Mouse (Mus musculus) hindbrain, embryonic 13.5 days (tissue): ENCODE data around the gene Pigz. TPM values are rescaled to one million over a fixed set of nuclear protein-coding genes. Genes with fewer than 3 reads are reported as not detected.

ENCODE experiments used
- ATAC-seq: fragments of 200-750 bp; cut with Nextera tagmentation; 2 replicates; pipeline ENCODE4 v1.8.0; 2017; ENCODE audit warnings: moderate TSS enrichment; ENCODE audit not compliant: low FRiP score
- H3K27ac ChIP-seq: fragments of 300-500 bp; sonication (generic); 2 replicates; pipeline ENCODE4 v1.5.1; 2015; ENCODE audit warnings: inconsistent platforms, mild to moderate bottlenecking, moderate library complexity
- H3K27me3 ChIP-seq: fragments of 300-500 bp; sonication (generic); 2 replicates; pipeline ENCODE4 v1.6.1; 2015; ENCODE audit warnings: mild to moderate bottlenecking, inconsistent platforms
- H3K36me3 ChIP-seq: fragments of 300-500 bp; sonication (generic); 2 replicates; pipeline ENCODE4 v1.6.1; 2015; ENCODE audit warnings: mild to moderate bottlenecking, inconsistent platforms
- H3K4me1 ChIP-seq: fragments of 300-500 bp; sonication (generic); replicated peaks from 2 replicates; pipeline ENCODE4 v1.6.1; 2015; ENCODE audit warnings: inconsistent platforms
- H3K4me2 ChIP-seq: fragments of 300-500 bp; sonication (generic); 2 replicates; pipeline ENCODE4 v1.6.1; 2015; ENCODE audit warnings: inconsistent platforms, mild to moderate bottlenecking, moderate library complexity
- H3K4me3 ChIP-seq: fragments of 300-500 bp; sonication (generic); 2 replicates; pipeline ENCODE4 v1.5.1; 2015; ENCODE audit warnings: mild to moderate bottlenecking, inconsistent platforms
- H3K9ac ChIP-seq: fragments of 300-500 bp; sonication (generic); 2 replicates; pipeline ENCODE4 v1.6.1; 2015; ENCODE audit warnings: mild to moderate bottlenecking, inconsistent platforms
- H3K9me3 ChIP-seq: fragments of 300-500 bp; sonication (generic); 2 replicates; pipeline ENCODE4 v1.6.1; 2016; ENCODE audit warnings: inconsistent platforms
- WGBS: fragments of 180-500 bp; shearing (Covaris S2); methylation state at CpG from one replicate; pipeline ENCODE4 v1.1.7; 2015; 5-methylcytosine and 5-hydroxymethylcytosine counted together
- polyA plus RNA-seq: library from polyadenylated mRNA; unstranded; fragments of >200 nt; fragmentation: Nextera tagmentation; extraction: Ambion mirVana; gene quantifications from 2 replicates; pipeline ENCODE4 v1.2.1, GENCODE M21; 2015

Pigz gene
- polyA plus RNA-seq, 1 experiment from 2014 or later: 2.3 TPM

DNA sequence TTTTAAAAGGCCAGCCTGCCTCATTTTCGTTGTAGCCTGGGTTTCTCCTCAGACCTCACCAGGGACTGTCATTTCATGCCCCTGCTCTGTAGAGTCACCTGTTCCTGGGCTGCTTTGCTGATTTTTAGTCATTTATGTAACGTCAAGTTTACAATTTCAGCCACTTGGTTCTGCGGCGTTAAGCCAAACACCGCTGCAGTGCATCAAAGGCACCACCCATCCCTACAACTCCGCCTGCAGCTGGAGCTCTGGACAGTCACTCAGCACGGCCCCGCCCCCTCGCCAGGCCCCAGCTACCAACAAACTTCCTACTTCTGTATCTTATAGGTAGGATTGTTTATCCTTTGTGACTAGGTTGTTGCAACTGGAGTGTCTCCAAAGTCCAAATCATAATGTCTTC lies 26.8 kb upstream of the Pigz start:
- Histone ChIP-seq H3K4me3 (no peak overlapping the region), H3K36me3 (no peaks in the 10 kb centered on the region), H3K27ac (peak overlapping the region; percentile 44; the same call in 1 of the 2 replicates), H3K27me3 (0 out of 2 replicates have a peak, but pooled peaks cover 4% of the 10 kb centered on the region), H3K9ac (peak overlapping the region; percentile 19; the same call in 1 of the 2 replicates), H3K4me2 (peak overlapping the region; percentile 46), H3K4me1 (peaks cover 17% of the 10 kb centered on the region), H3K9me3 (no peaks in the 10 kb centered on the region)
- WGBS: 15% methylated on average over 9 of the region's 9 CpGs
- ATAC-seq: peak; percentile 58; the same call in 1 of the 2 replicates

DNA sequence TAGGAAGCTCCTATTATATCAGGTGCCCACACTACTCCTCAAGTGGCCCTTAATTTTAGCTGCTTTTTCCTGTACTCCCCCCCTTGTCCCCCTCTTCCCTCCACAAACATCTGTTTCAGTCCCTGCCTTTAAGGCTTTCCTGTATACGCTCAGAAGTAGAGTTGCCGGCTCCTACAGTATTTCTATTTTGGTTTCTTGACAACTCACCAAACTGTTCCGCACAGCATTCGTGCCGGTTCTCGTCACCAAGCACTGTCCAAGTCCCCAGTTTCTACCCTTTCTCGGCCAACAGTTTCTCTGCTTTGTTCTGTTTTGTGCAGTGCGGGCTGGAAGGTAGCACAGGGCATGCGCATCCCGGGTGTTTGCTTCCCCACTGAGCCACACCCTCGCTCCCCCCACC lies 24.7 kb upstream of the Pigz start:
- Histone ChIP-seq H3K4me3 (no peak overlapping the region), H3K4me1 (peaks cover 17% of the 10 kb centered on the region), H3K27me3 (0 out of 2 replicates have a peak, but pooled peaks cover 4% of the 10 kb centered on the region), H3K9ac (no peak overlapping the region), H3K4me2 (no peak overlapping the region), H3K9me3 (no peaks in the 10 kb centered on the region), H3K27ac (no peak overlapping the region), H3K36me3 (no peaks in the 10 kb centered on the region)
- ATAC-seq: no peak
- WGBS: 62% methylated on average over 11 of the region's 11 CpGs

DNA sequence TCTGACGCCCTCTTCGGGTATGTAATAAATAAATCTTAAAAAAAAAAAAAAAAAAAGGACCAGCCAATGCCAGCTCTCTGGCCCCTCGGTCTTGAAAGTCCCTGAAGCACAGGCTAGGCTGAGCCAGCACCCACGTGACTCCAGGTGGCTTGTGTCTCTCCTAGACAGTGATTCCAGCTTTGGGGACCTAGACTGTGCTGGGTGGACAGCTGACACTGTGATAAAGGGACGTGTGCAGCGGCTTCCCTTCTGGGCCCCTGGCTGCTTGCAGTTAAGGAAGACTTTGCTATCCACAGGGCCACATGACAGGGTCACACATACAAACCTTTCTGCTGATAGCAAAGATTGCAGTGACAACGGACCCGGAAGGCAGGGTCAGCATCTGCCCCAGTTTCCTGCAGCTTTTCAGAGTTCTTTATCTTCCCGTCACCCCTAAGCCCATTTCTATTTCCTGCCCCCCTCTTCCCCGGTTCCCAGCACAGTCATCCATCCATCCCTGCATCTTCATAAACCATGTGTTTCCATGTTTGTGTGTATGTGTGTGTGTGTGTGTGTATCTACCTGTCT lies 23.3 kb upstream of the Pigz start:
- 76% methylated on average over 10 of the region's 10 CpGs for WGBS
- Histone ChIP-seq H3K27ac (no peak overlapping the region), H3K9me3 (no peaks in the 10 kb centered on the region), H3K4me1 (peaks cover 17% of the 10 kb centered on the region), H3K36me3 (no peaks in the 10 kb centered on the region), H3K4me3 (no peak overlapping the region), H3K4me2 (no peak overlapping the region), H3K27me3 (0 out of 2 replicates have a peak, but pooled peaks cover 1% of the 10 kb centered on the region), H3K9ac (no peak overlapping the region)
- no peak for ATAC-seq

DNA sequence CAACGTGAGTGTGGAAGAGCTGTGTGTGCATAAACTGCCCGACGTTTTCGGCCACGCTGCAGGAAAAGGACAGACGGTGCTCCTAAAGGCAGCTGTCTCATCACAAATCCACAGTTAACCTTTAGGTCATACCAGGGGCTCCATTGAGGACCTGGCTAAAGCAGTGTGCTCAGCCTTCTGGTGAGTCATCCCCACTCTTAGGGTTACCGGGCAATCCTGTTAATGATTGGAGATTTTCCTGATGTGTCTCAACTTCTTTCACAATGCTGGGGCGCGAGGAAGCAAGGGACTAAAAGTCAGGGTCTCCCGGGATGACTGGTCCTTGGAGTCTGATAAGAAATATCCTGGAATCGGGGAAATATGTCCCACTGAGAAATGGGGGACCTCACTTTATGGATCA lies 15.9 kb upstream of the Pigz start:
- H3K36me3 ChIP-seq: no peaks in the 10 kb centered on the region
- WGBS: 70% methylated on average over 11 of the region's 11 CpGs
- ATAC-seq: no peak
- H3K27ac ChIP-seq: no peak overlapping the region
- H3K9me3 ChIP-seq: no peaks in the 10 kb centered on the region
- peaks cover 4% of the 10 kb centered on the region; the same call in 1 of the 2 replicates for H3K4me1 ChIP-seq
- H3K27me3 ChIP-seq: no peaks in the 10 kb centered on the region
- no peak overlapping the region for H3K4me3 ChIP-seq
- H3K9ac ChIP-seq: peak overlapping the region; percentile 55; the same call in 1 of the 2 replicates
- H3K4me2 ChIP-seq: no peak overlapping the region

DNA sequence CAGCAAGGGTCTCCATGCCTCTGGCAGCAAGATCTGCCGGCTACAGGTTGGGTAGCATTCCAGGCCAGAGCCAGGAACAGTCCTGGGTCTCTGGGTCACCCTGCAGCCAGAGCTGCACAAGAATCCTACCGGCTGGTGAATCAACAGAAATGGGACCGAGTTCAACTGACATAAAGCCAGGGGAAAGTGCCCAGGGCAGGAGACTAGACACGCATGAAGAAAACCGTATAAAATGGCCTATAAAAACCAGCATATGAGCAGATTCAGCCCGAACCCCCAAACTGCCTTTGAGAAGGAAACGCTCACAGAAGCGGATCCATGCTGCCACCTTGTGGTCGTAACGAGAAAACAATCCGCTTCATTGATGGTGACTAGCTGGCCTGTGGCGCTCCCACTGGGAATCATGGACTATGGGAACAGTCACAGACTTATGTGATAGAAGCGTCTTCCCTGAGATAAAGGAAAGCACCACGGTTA lies 15.4 kb upstream of the Pigz start:
- H3K9ac ChIP-seq: peak overlapping the region; percentile 55
- H3K4me1 ChIP-seq: peaks cover 4% of the 10 kb centered on the region; the same call in 1 of the 2 replicates
- H3K27me3 ChIP-seq: no peaks in the 10 kb centered on the region
- no peaks in the 10 kb centered on the region for H3K36me3 ChIP-seq
- ATAC-seq: peak; percentile 36; the same call in 1 of the 2 replicates
- no peak overlapping the region for H3K4me3 ChIP-seq
- H3K9me3 ChIP-seq: no peaks in the 10 kb centered on the region
- 2% methylated on average over 14 of the region's 14 CpGs for WGBS
- H3K4me2 ChIP-seq: peak overlapping the region; percentile 39
- H3K27ac ChIP-seq: no peak overlapping the region

DNA sequence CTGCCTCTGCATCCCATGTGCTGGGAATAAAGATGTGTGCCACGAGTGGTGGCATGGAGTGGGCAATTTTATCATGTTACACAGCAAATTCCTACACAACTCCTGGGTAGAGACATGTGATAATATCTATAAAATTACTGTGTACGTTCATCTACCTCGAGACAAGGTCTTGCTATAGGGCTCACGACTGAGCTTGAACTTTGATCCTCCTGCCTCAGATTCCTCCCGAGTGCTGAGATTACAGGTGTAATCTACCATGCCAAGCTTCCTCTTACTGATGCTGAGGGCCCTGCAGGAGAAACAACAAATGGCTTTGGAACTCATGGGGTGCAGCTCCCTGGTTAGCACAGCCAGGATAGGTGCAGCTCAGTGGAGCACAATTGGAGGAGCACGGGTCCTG lies 9.3 kb upstream of the Pigz start:
- H3K4me3 ChIP-seq: no peak overlapping the region
- no peak overlapping the region for H3K9ac ChIP-seq
- H3K4me1 ChIP-seq: no peaks in the 10 kb centered on the region
- no peaks in the 10 kb centered on the region for H3K36me3 ChIP-seq
- H3K27ac ChIP-seq: no peak overlapping the region
- H3K27me3 ChIP-seq: no peaks in the 10 kb centered on the region
- H3K9me3 ChIP-seq: no peaks in the 10 kb centered on the region
- ATAC-seq: no peak
- 90% methylated on average over 6 of the region's 6 CpGs for WGBS
- no peak overlapping the region for H3K4me2 ChIP-seq

DNA sequence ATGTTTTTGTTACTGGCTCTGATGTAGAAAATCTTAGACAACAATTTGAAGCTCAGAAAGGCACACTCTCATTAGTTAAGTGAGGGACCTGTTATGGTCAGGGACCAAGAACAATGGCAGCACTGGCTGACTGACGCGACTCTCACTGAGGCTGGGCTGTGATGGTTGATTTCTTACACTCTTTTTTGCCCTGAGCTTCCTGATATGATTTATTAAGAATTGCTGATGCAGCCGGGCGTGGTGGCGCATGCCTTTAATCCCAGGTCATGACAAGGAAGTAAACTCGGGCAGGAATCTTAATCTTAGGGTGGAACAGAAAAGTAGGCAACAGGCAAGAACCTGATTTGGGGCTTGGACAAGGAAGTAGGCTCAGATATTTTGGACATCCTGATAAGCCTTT lies 7.6 kb upstream of the Pigz start:
- Histone ChIP-seq H3K4me1 (no peaks in the 10 kb centered on the region), H3K9ac (no peak overlapping the region), H3K27me3 (0 out of 2 replicates have a peak, but pooled peaks cover 2% of the 10 kb centered on the region), H3K36me3 (no peaks in the 10 kb centered on the region), H3K4me2 (no peak overlapping the region), H3K27ac (no peak overlapping the region), H3K9me3 (no peaks in the 10 kb centered on the region), H3K4me3 (no peak overlapping the region)
- WGBS: 84% methylated on average over 6 of the region's 6 CpGs
- no peak for ATAC-seq

DNA sequence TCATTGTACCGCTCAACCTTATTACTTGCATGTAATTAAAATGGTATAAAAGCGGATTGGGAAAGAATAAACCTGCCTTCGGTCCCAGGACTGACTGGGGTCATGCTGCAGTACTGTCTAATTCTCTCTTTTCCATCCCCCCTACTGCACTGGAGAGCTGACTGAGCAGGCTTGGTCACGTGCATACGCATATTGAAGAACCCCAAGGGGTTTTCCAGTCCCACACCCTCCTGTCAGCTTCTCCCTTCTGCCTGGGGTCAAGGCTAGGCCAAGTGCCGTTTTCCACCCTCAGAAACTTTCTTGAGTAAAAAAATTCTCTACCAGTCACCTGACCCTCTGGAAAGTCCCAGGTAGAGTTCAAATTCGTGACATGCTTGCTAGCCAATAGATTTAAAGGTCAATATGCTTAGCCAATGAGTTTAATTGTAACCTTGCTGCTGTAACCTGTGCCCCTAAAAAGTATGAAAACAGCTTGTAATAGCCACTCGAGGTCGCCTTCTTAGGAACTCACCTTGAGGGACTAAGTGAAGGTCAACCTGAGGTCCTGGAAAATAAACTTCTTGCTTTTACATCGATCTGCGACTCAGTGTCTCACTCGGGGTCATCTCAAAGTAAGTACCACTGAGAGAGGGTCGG lies 7.0 kb upstream of the Pigz start:
- H3K27me3 ChIP-seq: 0 out of 2 replicates have a peak, but pooled peaks cover 2% of the 10 kb centered on the region
- peaks cover 1% of the 10 kb centered on the region; the same call in 1 of the 2 replicates for H3K4me1 ChIP-seq
- H3K4me3 ChIP-seq: no peak overlapping the region
- no peak overlapping the region for H3K27ac ChIP-seq
- ATAC-seq: no peak
- WGBS: 86% methylated on average over 13 of the region's 13 CpGs
- no peaks in the 10 kb centered on the region for H3K9me3 ChIP-seq
- H3K9ac ChIP-seq: no peak overlapping the region
- H3K4me2 ChIP-seq: no peak overlapping the region
- H3K36me3 ChIP-seq: no peaks in the 10 kb centered on the region

DNA sequence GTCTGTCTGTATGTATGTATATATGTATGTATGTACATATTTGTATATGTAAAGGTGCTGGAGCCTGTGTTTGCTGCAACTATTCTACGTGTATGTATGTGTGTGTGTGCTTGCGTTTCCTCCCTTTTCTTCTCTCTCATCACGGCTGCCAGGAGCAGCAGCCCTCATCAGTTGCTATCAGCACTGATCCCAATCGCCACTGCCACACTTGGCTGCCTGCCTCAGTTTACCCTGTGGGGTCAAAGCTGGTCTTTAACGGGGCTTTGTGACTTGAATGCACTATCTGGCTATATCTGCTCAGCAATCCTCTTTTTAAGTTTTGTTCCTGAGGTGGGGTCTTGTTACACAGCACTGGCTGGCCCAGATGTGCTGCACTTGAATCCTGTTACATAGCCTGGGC lies 6.2 kb upstream of the Pigz start:
- 87% methylated on average over 4 of the region's 5 CpGs for WGBS
- no peak overlapping the region for H3K9ac ChIP-seq
- H3K4me1 ChIP-seq: peaks cover 9% of the 10 kb centered on the region; the same call in 1 of the 2 replicates
- no peaks in the 10 kb centered on the region for H3K9me3 ChIP-seq
- H3K27me3 ChIP-seq: 0 out of 2 replicates have a peak, but pooled peaks cover 2% of the 10 kb centered on the region
- H3K4me3 ChIP-seq: no peak overlapping the region
- no peak overlapping the region for H3K4me2 ChIP-seq
- no peaks in the 10 kb centered on the region for H3K36me3 ChIP-seq
- no peak for ATAC-seq
- no peak overlapping the region for H3K27ac ChIP-seq

DNA sequence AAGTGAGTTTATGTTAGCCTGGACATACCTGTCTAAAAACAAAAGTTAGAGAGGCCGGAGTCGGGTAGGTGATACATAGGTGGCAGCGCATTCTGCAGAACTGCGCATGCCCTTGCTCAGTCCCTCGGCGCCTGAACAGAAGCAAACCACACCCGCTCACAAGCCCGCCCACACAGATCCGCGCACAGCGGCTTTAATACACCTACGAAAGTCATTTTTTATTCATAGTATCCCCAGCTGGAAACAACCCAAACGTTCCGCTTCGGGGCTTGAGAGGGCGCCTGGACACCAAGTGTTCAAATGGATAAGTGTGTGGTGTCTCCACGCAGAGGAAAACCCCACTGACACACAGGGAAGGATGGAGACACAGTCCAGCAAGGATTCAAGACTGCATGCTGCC lies 2.3 kb upstream of the Pigz start:
- peaks cover 14% of the 10 kb centered on the region; the same call in 1 of the 2 replicates for H3K27me3 ChIP-seq
- H3K9me3 ChIP-seq: no peaks in the 10 kb centered on the region
- no peak overlapping the region for H3K9ac ChIP-seq
- peaks cover 39% of the 10 kb centered on the region for H3K4me1 ChIP-seq
- H3K36me3 ChIP-seq: no peaks in the 10 kb centered on the region
- no peak overlapping the region for H3K27ac ChIP-seq
- ATAC-seq: no peak
- no peak overlapping the region for H3K4me3 ChIP-seq
- no peak overlapping the region for H3K4me2 ChIP-seq
- 55% methylated on average over 17 of the region's 17 CpGs for WGBS

DNA sequence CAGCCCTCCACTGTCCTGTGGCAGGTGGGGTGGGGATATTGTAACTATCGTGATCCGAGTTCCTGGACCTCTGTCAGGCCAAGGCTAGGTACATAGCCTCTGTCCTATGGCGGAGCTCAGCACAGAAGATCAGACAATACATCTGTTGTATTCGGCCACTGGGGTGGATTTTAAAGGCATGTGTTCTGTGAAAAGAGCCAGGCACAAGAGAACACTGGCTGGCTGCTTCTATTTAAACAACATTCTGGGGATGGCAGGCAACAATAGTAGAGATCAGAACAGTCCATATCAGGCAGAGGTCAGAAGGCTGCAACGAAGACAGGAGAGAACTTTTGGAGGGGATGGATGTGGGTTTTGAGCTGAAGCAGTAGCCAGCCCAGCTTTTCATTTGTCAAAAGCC lies 1.4 kb upstream of the Pigz start:
- no peak overlapping the region; the same call in 1 of the 2 replicates for H3K9ac ChIP-seq
- H3K27me3 ChIP-seq: peaks cover 17% of the 10 kb centered on the region; the same call in 1 of the 2 replicates

DNA sequence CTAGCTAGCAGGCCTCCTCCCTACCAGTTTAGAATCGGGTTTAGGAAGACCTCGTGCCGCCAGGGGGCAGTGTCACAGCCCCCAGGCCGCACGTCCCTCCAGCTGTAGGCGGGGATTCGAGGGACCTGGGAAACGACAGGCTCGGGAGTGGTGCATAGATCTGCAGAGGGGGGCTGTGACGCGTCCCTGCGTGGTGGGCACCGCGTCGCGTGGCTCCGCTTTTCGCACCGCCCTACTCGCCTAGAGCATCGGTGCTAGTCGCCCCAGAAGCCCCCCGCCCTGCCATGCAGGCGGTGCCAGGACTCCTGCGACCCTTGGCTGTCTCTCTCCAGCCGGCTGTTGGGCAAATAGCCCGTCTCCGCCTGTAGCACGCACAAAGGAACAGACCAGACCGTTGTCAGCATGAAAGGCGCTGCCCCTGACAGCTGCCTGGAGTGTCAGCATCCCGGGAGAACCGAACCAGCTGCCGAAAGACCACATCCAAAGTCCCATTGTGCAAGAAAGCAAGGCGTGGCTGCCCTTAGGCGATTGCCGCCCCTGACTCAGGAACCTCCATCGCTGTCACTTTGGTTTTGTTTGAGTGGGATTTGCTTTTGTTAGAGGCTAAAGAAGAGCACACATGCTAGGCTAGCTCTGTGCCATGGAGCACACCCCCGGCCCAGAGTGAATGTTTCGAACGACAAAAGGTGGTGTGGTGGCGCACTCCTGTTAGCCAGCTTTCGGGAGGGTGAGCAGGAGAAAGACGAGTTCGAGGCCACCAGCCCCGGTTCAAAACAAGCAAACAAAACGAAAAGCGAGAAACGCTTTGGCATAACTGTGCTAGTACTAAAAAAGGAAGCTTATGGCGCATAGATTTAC lies 582 bp upstream of the Pigz start:
- H3K4me1 ChIP-seq: peaks cover 39% of the 10 kb centered on the region
- H3K9ac ChIP-seq: peak overlapping the region; percentile 80
- WGBS: under 1% methylated on average over 50 of the region's 50 CpGs
- H3K36me3 ChIP-seq: no peaks in the 10 kb centered on the region
- peak; percentile 96 for ATAC-seq
- peak overlapping the region; percentile 45 for H3K4me3 ChIP-seq
- H3K27ac ChIP-seq: peak overlapping the region; percentile 98
- H3K27me3 ChIP-seq: peaks cover 17% of the 10 kb centered on the region; the same call in 1 of the 2 replicates
- H3K9me3 ChIP-seq: no peaks in the 10 kb centered on the region
- peak overlapping the region; percentile 80 for H3K4me2 ChIP-seq

More for the DNA sequence above, 1.4 kb upstream of the Pigz start:
- H3K4me1 ChIP-seq: peaks cover 39% of the 10 kb centered on the region
- H3K27ac ChIP-seq: peak overlapping the region; percentile 98
- no peaks in the 10 kb centered on the region for H3K36me3 ChIP-seq
- peak; percentile 1 for ATAC-seq
- no peak overlapping the region for H3K4me3 ChIP-seq
- H3K9me3 ChIP-seq: no peaks in the 10 kb centered on the region
- H3K4me2 ChIP-seq: no peak overlapping the region; the same call in 1 of the 2 replicates
- WGBS: 27% methylated on average over 5 of the region's 5 CpGs
